Mouse (Mus musculus) spleen, postnatal 10 days (tissue): ENCODE measurements at regions not wholly inside any gene's neighbourhood (a gene's known extent, or its start where the extent isn't known, plus 50 kb on each side); places are given as distances from the start of the nearest gene placed in this dataset.

Source experiments
- DNase-seq, 2 experiments: peaks; one replicate each; pipeline ENCODE4 v3.0.0; 2021 to 2022; ENCODE audit warnings: low spot score in 2 of 2

GRCm38 (mm10) chr12:74523988-74524387 is 207.8 kb upstream of the Gm11042 start:
- no peak for DNase-seq

GRCm38 (mm10) chr12:74518032-74518431 is 201.8 kb upstream of the Gm11042 start:
- DNase-seq: no peak

GRCm38 (mm10) chr12:74516527-74516926 is 200.3 kb upstream of the Gm11042 start:
- no peak for DNase-seq

- DNase-seq: no peak
Observed at GRCm38 (mm10) chr12:74502791-74503190, 186.6 kb upstream of the Gm11042 start.

GRCm38 (mm10) chr12:74477619-74478018 is 161.4 kb upstream of the Gm11042 start:
- DNase-seq: no peak

- no peak for DNase-seq
Observed at GRCm38 (mm10) chr12:74474741-74475140, 158.5 kb upstream of the Gm11042 start.

- no peak for DNase-seq
Observed at GRCm38 (mm10) chr12:74458521-74458920, 142.3 kb upstream of the Gm11042 start.

GRCm38 (mm10) chr12:74452375-74453090 is 136.3 kb upstream of the Gm11042 start:
- DNase-seq: no peak

- no peak for DNase-seq
Observed at GRCm38 (mm10) chr12:74448248-74448647, 132.1 kb upstream of the Gm11042 start.

GRCm38 (mm10) chr12:74434874-74435273 is 118.7 kb upstream of the Gm11042 start:
- no peak for DNase-seq

- no peak for DNase-seq
Observed at GRCm38 (mm10) chr12:74414738-74415137, 98.5 kb upstream of the Gm11042 start.

GRCm38 (mm10) chr12:74410511-74410910 is 94.3 kb upstream of the Gm11042 start:
- DNase-seq: no peak

GRCm38 (mm10) chr12:74407591-74408095 is 91.4 kb upstream of the Gm11042 start:
- no peak for DNase-seq

- no peak for DNase-seq
Observed at GRCm38 (mm10) chr12:74389811-74390210, 73.6 kb upstream of the Gm11042 start.
